Mouse (Mus musculus): ENCODE measurements around the gene Pttg1ip.

Pttg1ip gene

DNA sequence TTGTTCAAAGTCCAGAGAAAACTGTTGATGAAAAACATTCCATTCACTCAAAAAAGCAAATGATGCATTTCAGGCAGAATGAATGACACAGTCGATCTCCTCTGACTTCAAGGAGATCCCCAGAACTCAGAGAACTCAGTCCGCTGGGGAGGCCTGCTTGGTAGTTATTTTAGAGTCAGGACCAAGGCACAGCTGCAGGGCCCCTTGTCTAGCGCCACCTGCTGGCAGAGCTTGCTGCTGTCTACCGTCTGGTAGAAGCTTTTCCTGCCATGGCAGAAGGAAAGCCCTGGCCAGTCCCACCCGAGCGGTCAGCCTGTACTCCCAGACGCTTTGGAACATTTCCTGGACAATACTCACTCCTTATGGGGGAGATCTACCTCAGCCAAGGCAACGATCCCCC is 14.9 kb upstream of the Pttg1ip start:
- peak; percentile 80 for DNase-seq (ENCODE audit: low read depth, low spot score)

DNA sequence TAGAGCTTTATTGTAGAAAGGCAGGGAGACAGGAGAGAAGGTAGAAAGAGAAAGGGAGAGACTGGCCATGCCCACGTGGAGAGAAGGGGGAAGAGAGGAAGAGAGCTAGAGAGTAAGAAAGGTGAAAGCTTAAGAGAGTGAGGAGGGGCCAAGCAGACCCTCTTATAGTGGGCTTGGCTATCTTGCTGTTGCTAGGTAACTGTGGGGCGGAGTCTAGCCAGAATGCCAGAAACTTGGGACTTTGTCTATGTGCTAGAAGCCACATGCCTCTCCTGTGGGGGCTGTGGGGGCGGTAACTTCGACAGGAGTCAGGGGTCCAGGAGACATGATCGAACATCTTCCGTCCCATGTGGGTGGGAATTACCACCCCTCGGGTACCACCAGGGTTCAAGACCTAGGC is 12.0 kb upstream of the Pttg1ip start:
- DNase-seq (ENCODE audit: low read depth, low spot score), result no peak

DNA sequence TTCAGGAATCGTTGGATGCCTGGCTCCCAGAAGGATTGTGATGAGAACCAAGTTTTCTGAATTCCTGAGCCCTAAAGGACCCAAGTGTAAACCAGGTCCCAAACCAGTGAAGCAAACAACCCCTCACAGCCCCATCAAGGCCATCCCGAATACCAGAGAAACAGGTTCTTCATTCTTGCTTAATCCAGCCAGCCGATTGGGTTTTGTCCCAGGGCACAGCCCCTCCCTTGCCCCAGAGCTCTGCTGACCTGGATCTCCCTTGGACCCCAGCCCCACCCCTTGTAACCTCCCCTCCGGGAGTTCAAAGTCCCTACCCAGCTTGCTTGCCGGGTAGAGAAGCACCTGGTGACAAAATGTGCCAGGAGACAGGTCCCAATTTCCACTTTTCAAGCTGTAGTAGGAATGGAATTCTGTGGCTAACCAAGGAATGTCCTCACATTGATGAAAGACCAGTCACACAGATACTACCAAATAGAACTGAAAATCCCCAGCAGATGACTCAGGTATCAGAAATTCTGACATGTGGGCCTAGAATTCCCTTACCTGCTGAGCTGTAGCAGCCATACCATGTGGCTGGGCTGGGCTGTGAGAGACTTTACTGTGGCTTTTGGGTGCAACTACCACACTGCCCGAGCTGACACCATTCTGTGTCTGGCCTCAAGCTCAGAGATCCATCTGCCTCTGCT is 11.4 kb upstream of the Pttg1ip start:
- no peak for DNase-seq (ENCODE audit: low read depth, low spot score)

DNA sequence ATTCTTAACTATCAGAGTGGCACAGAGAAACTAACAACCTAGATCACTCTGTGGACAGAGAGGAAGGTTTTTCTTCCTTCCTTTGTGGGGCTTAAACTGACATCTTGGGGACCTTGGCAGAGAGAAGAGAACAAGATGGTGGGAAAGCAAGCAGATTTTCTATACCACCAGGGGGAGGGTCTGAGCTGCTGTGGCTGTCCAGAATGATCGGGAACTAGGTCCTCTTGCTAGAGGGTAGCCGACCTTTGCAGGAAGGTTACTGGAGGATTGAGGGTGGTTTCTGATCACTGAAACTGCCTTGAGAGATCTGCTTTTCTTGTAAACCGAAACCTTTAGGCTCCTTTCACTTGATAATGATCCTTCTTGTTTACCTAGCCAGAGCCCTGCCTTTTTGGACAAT is 9.3 kb upstream of the Pttg1ip start:
- peak; percentile 30 for DNase-seq (ENCODE audit: low read depth, low spot score)

GRCm38 (mm10) chr10:77573162-77573561 is 8.4 kb upstream of the Pttg1ip start:
- DNase-seq (ENCODE audit: low read depth, low spot score), result no peak

DNA sequence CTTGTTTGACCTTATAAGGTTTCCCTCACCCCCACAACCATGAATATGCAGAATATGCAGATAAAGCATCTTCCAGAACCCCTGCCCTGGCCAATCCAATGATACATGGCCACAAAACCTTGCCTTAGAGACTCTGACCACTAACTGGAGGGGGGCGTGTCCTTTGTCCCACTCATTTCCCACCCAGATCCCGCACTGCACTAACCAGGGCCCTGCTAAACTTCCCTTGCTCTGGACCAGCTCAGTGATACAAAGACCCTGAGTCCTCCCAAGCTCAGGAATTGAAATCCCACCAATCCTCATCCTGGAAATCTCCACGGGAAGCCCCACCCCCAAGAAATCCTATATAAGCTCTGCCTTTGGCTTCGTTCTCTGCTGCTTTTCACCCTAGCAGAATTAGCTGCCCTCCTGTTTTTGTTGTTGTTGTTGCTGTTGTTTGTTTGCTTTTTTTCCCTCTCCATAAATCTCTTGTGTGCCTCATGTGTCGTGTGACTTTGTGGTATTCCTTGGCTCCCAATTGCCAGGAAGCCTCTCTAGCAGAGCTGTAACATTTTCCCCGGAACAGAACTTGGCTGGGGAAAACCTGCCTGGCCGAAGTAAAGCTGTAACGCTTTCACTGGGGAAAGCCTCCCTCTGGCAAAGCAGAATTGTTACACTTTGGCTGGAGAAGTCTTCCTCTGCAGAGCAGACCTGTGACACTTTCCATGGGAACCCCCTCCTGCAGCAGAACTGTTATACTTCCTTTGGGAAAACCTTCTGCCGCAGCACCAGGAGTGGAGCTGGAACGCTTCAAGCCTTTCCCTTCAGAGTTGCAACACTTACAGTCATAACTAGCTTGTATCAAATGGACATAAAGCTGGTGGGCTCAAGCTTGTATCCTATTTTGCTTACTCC is 1.2 kb upstream of the Pttg1ip start:
- DNase-seq (ENCODE audit: low read depth, low spot score), result no peak

GRCm38 (mm10) chr10:77581023-77581407 is 505 bp upstream of the Pttg1ip start:
- DNase-seq (ENCODE audit: low read depth, low spot score), result no peak

- DNase-seq (ENCODE audit: low read depth, low spot score), result no peak
Observed at GRCm38 (mm10) chr10:77582285-77582618, 732 bp downstream of the Pttg1ip start.

GRCm38 (mm10) chr10:77583795-77584422 is 2.4 kb downstream of the Pttg1ip start:
- DNase-seq (ENCODE audit: low read depth, low spot score), result peak; percentile 65

DNA sequence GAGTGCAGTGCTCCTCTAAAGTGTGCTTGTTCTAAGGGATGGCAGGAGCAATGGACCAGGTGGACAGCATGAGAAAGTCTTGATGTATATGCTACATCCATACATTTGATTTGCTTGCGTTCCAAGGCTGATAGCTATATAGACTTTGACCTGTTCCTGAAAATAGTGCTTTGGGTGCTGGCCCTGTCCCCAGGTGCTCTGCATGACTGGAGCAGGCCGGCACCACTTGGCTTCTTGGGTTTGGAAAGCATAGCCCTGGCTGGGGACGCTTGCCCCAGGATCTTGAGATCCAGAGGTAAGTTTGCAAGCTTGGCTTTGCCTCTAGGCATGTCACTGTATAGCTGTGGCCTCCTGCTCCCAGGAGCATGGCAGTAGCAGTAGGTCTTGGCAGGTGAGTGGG is 5.1 kb downstream of the Pttg1ip start:
- no peak for DNase-seq (ENCODE audit: low read depth, low spot score)

GRCm38 (mm10) chr10:77587091-77587775 is 5.7 kb downstream of the Pttg1ip start:
- DNase-seq (ENCODE audit: low read depth, low spot score), result no peak

DNA sequence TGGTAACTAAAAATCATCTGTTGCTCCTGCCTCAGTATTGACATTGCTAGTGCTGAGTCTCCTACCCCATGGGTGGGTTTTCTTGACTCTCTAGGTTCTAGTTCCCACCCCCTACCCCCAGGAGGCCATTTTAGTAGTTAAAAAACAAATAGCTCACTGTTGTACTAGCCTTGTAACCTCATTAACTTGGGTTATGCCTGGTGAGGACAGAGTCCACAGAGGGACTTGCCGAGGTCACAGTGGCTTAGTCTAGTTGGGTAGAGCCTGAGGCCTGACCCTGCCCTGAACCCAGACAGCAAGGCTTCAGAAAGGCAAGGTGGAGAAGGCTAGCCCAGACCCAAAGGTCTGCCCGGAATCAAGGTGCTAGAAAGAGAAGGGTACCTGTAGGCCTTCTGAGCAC is 6.5 kb downstream of the Pttg1ip start:
- DNase-seq (ENCODE audit: low read depth, low spot score), result no peak

DNA sequence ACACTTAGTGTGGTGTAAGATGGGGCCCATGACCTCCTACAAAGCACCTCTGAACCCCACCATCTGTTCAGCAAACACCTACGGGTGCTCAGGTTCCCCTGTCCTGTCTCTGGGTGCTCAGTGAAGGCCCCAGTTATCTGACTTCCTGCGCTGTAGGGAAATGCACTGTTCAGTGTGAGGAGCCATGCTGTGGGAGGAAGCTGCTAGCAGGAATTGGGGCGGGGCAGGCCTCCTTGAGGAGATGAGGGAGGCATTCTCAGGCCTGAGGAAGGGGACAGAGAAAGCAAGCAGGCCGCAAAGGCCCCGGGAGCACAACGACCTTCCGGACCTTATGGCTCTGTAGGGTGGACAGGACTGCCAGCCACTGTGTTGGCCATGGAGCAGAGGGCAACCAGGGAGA is 7.6 kb downstream of the Pttg1ip start:
- no peak for DNase-seq (ENCODE audit: low read depth, low spot score)

GRCm38 (mm10) chr10:77589749-77590148 is 8.2 kb downstream of the Pttg1ip start:
- DNase-seq (ENCODE audit: low read depth, low spot score), result no peak

DNA sequence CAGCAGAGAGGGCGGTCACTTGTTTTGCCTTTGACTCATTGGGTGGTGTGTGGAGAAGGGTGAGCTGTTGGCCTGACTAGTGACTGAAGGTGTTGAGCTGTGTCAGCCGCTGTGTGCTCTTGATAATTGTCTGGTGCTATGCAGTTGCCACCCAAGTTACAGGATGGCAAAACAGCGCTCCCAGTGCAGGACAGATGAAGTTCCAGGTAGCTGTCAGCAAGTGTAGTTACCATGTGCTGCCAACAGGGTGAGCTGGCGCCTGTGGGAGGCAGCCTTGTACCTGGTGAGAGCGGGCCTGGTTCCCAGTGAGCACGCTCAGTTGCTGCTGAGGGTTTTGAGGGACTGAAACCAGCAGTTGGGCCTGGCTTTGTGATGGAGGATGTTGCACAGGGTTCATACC is 9.3 kb downstream of the Pttg1ip start:
- DNase-seq (ENCODE audit: low read depth, low spot score), result peak; percentile 83

GRCm38 (mm10) chr10:77591546-77591945 is 10.0 kb downstream of the Pttg1ip start:
- no peak for DNase-seq (ENCODE audit: low read depth, low spot score)

DNA sequence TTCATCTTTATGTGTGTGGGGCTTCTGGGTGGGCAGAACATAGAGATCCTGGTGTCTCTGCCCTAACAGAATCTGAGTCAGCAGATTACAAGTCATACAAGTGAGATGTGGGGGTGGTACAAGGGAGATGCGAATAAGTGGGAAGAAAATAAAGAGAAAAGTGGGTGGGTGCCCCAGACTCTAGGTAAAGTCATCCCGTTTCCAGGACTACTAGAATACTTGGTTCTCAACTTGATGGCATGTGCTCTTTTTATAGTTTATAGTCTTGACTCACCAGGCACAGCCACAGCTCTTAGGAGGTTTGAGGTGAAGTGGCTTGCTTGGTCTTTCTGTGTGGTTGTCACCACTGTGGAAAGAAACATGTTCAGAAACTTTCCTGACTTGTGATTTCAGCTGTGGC is 14.5 kb downstream of the Pttg1ip start:
- DNase-seq (ENCODE audit: low read depth, low spot score), result no peak

GRCm38 (mm10) chr10:77603021-77603420 is 21.5 kb downstream of the Pttg1ip start:
- no peak for DNase-seq (ENCODE audit: low read depth, low spot score)

- no peak for DNase-seq (ENCODE audit: low read depth, low spot score)
Observed at GRCm38 (mm10) chr10:77604111-77604510, 22.6 kb downstream of the Pttg1ip start.

- DNase-seq (ENCODE audit: low read depth, low spot score), result peak; percentile 32
Observed at GRCm38 (mm10) chr10:77604958-77605357, 23.4 kb downstream of the Pttg1ip start.

GRCm38 (mm10) chr10:77605368-77605767 is 23.8 kb downstream of the Pttg1ip start:
- DNase-seq (ENCODE audit: low read depth, low spot score), result peak; percentile 72

Measured in CD4-positive helper T cell, adult 2 months (primary cell).